Mouse (Mus musculus) cerebellum, postnatal 4 days (tissue): ENCODE measurements around the gene 1700030K09Rik.

Experiments used
- DNase-seq, 2 experiments: peaks; one replicate each; pipeline ENCODE4 v3.0.0; 2022; ENCODE audit warnings: low spot score in 2 of 2, mixed read lengths in 1 of 2

1700030K09Rik gene

GRCm38 (mm10) chr8:72459881-72460533, 16.3 kb downstream of the 1700030K09Rik start:
- DNase-seq, result no peak

GRCm38 (mm10) chr8:72464211-72464610, 20.5 kb downstream of the 1700030K09Rik start:
- DNase-seq, result no peak

GRCm38 (mm10) chr8:72469243-72469642, 25.6 kb downstream of the 1700030K09Rik start:
- DNase-seq, result no peak

- no peak for DNase-seq
Observed at GRCm38 (mm10) chr8:72469984-72470383, 26.3 kb downstream of the 1700030K09Rik start.

- DNase-seq, result no peak
Observed at GRCm38 (mm10) chr8:72470684-72471083, 27.0 kb downstream of the 1700030K09Rik start.

- DNase-seq, result peak; percentile 89 to 95
Observed at GRCm38 (mm10) chr8:72474826-72475546, 31.3 kb downstream of the 1700030K09Rik start, which contains the start of gene Cherp. TSS of gene Cherp (minus strand) at chr8:72475226.

GRCm38 (mm10) chr8:72485456-72486199, 41.9 kb downstream of the 1700030K09Rik start:
- no peak for DNase-seq

- DNase-seq, result no peak
Observed at GRCm38 (mm10) chr8:72487014-72487413, 43.3 kb downstream of the 1700030K09Rik start.

- DNase-seq, result no peak
Observed at GRCm38 (mm10) chr8:72491017-72491416, 47.3 kb downstream of the 1700030K09Rik start.

GRCm38 (mm10) chr8:72491680-72492621, 48.3 kb downstream of the 1700030K09Rik start, which contains the start of gene Slc35e1:
TSS of gene Slc35e1 (minus strand) at chr8:72492614.
- no peak for DNase-seq

GRCm38 (mm10) chr8:72492622-72493081, 49.0 kb downstream of the 1700030K09Rik start:
- DNase-seq, result peak; percentile 99

- DNase-seq, result no peak
Observed at GRCm38 (mm10) chr8:72493381-72493780, 49.7 kb downstream of the 1700030K09Rik start.

- DNase-seq, result no peak
Observed at GRCm38 (mm10) chr8:72495411-72496111, 51.9 kb downstream of the 1700030K09Rik start.

GRCm38 (mm10) chr8:72496217-72496616, 52.5 kb downstream of the 1700030K09Rik start:
- DNase-seq, result no peak

- DNase-seq, result no peak
Observed at GRCm38 (mm10) chr8:72497911-72498310, 54.2 kb downstream of the 1700030K09Rik start.

GRCm38 (mm10) chr8:72498527-72498926, 54.8 kb downstream of the 1700030K09Rik start:
- no peak for DNase-seq

GRCm38 (mm10) chr8:72499521-72500284, 56.0 kb downstream of the 1700030K09Rik start:
- no peak for DNase-seq

GRCm38 (mm10) chr8:72500521-72500931, 56.8 kb downstream of the 1700030K09Rik start:
- DNase-seq, result no peak

- DNase-seq, result no peak
Observed at GRCm38 (mm10) chr8:72504137-72504536, 60.5 kb downstream of the 1700030K09Rik start.
